Mouse (Mus musculus) spleen, postnatal 36 days (tissue): Measurements from ENCODE around the gene Enox1.

Experiments used
- DNase-seq, 2 experiments: peaks; one replicate each; pipeline ENCODE4 v3.0.0; 2022; ENCODE audit warnings: low spot score in 2 of 2, mixed read lengths in 1 of 2

The Enox1 gene

DNA sequence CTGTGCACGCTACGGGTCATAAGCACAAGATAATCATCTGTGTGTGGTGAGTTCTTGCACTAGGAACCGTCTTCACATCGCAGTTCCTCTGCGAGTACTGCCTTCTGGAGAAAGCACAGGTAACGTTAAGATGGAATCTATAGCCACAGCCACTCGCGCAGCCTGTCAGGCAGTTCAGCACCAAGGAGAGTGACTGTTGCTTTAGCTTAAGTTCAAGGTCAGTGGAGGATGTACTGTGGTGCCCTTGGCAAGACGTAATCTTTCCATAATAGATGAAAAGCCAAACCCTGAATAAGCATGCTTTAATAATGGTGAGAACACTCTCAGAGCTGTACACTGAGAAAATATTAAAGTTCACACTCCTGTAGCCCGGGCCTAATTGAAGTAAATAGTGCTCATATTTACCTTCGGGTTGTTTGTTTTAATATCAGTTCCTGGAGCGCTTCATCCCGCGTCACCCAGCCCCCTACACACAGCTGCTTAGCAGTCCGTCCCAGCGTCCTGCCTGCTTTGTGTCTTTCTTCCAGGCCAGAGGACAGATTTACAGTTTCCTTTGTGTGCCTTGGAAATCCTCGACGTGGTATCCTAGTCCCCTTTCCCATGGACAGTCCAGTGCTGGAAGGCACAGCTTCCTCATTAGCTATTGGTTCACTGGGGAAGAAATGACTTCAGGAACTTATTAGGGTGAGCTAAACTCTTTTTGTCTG is 38.9 kb downstream of the Enox1 start:
- DNase-seq: no peak

DNA sequence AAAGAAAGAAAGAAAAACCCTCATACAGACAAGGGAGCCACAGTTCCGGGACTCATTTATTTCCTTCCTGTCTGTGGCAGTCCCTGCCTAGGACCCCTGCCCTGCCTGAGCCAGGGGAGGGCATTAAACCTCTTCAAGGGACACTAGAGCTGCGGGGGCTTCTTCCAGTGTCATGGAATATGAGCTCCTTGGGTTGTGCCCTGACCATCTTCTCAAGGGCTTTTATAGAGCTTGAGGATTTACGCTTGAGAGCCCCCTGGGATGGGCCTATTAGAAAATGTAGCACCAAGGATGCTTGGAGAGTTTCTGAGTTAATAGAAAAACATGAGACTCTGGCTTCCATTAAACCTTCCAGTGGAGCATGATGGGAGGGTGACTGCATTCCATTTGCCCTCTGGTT is 39.7 kb downstream of the Enox1 start:
- no peak for DNase-seq

DNA sequence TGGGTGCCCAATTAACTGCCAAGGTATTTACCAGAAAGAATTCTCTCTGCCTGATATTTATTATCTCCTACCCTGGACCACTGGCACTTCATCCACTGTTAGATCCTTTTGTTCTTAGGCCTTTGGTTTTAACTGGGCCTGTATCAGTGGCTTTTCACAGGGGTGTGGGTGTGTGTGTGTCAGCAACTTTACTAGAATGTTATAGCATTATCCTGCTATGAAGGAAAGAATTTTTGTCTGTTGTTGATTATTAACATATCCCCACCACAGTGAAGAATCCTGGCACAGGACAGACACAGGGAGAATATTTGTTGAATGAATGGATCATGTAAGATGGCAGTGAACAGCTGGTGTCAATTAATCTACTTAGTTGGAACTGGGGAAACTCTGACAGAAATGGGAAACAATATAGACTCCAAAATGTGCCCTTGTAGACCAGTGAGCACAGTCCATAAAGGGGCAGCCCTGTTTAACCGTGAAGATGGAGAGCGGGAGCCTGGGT is 40.9 kb downstream of the Enox1 start:
- DNase-seq: no peak

DNA sequence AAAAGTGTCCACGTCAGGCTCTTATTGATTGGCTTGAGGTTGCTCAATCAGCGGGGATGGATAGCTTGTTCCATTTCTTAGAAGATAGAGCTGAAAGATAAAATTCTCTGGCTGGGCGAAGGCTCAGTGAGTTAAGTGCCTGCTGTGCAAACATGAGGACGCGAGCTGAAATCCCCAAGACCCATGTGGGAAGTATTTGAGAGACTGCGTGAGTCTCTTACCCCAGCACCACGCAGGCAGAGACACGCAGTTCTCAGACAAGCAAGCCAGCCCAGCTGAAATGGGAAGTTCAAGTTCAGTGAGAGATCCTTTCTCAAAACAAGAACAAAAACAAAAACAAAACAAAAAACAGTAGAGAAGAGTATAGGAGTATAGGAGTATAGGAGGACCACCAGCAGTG is 54.3 kb downstream of the Enox1 start:
- DNase-seq: no peak

DNA sequence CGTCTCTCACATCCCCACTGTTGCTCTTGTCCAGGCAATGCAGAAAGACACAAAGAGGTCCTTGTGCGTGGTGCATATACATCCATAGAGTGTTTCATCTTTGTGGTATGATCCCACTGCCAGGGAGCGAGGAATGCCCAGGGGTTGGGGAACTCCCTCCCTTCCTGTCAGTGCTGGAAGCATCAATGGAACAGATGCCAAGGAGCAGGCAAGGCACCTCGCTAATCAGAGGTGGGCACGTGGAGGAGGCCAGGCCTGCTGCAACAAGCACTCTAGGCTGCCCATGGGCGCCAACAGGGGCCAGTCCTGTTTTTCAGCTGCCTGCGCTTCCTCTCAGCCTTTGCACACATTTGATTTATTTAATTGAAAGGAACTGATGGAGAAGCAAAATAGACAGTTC is 56.6 kb downstream of the Enox1 start:
- DNase-seq: no peak

DNA sequence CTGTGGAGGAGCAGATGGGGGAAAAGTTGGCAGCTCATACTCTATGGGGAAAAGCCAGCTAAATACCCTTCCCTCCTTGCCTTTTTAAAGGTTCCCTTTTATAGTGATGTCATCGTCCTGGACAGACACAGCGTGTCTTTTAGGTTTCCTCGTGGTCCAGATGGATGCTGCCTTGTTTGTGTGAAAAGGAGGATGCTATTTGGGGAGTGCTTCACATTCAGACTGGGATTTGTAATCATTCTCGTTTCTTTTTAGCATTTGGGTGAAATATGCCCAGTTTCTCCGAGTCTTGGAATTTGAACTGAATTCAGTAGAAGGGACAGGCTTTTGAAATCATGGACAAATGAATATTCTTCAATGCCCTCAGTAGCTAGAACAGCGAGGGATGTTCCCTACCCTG is 58.3 kb downstream of the Enox1 start:
- DNase-seq: no peak

DNA sequence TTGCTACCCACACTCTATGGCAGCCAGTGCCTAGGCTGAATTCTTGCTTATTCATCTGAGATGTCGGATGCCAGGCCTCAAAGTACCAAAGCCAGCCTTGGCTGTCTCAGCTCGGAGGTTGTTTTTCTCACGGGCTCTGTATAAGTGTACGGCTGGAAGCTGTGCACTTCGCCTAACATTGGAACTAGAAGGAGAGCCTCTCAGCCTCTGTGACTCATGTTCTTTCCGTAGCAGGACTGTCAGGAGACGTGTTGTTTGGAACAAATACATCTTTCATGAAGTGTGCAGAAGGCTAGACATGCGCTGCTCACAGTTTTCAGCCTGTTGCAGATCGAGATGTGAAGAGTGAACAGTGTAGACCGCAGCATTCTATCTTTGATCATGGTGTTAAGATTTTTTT is 68.8 kb downstream of the Enox1 start:
- no peak for DNase-seq

DNA sequence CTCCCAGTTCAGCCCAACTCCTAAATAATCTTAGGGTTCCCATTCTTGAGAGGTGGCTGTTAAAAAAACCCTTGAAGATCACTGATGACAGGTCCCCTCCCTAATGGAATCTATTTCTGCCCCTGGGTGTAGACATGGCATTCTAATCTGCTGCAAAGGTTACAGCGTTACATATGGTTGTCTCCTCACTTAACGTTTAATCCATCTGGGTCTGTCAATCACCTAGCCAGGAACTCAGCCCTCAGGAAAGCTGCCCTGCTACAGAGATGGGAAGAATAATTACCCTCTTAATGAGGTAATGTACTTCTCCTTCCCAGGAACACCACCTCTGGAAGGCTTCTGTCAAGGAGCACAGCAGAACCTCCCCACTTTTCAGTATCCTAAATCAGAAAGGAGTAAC is 82.2 kb downstream of the Enox1 start:
- DNase-seq: no peak

DNA sequence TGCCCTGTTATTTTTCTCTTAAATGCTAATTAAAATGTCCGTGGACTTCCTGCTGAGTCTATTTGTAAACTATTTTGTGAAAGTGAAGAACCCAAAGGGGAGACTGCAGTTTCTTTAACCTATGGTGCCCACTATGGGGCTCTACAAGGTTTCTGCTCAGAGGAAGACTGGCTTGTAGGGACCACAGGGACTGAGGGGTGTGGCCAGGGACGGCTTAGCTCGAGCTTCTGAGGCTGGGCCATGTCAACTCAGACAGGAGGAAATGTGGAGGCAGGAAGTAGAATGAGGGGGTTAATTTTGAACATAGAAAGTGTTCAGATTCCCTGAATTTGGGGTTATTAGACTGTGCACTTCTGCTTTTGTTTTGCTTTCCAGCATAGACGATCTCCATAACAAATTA is 82.8 kb downstream of the Enox1 start:
- DNase-seq: no peak

DNA sequence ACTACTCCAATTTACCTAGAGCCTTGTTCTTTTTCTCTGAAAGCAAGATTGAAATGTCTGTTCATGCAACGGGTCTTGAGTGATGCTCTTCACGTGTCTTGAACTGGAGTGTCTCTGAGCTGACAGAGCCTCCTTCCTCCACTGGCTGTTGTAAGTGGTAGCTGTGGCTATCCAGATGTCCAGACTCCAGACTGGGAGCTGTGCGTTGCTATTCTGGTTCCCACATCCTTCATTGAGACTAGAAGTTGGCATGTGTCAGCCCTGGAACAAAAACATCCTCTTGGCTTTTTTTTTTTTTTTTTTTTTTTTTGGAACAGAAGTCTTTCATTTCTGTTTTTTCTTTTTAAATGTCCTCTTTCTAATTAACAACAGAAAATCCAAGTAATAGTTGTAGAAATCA is 90.4 kb downstream of the Enox1 start:
- DNase-seq: no peak

DNA sequence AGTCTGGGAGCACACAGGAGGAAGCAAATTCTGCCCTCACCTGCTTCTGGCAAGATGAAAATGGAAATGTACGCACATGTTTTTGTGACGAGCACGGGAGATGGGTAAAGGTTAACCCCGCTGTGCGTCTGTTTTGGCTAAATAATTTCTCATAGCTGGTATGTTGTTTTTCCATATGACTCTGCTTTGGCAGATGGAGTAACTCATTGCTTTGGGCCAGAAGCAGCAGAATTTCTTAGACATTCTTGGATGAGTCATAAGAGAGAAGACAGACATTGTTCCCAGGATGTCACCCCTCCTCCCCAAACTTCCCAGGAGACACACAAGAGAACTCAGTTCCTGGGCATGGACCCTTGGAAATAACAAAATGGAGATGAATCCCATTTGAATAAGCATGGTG is 91.9 kb downstream of the Enox1 start:
- DNase-seq: no peak

DNA sequence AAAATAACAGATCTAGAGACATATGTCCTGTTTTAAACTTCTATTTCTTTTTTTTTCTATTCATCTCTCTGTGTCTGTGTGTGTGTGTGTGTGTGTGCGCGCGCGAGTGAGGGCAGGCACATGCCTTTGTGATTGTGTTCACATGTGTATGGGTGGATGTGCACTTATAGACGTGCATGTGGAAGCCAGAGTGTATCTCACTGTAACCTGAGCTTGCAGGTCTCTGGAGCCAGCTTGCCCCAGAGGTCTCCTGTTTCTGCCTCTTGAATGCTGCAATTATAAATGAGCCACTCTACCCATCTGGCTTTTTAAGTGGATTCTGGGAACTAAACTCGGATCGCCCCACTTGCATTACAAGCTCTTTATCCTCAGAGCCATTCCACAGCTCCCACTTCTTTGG is 92.4 kb downstream of the Enox1 start:
- DNase-seq: no peak

DNA sequence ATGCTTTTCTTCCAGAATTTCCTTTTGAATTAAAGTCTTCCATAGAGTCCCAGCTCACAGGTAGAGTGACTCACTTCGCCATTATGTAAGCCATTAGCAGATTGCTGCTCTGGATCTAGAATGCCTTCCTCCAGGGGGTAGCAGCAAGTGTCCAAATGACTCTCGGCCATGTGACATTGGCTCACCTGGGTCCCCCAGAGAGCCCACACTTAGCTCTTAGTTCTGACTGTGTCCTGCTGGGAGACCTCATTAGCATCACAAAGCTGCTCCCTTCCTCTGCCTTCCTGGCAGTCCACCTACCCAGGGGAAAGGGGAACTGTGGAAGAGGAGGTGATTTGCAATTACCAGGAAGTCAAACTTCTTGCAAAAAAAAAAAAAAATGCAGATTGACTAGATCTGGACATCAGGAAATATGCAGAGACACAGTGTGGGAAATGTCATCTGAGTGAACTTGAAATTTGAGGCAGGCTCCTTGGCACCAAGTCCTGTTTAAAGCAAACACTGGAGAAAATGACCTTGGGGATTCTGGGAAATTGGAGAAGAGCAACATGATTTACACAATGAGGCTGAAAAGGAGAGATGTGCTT is 94.2 kb downstream of the Enox1 start:
- no peak for DNase-seq

DNA sequence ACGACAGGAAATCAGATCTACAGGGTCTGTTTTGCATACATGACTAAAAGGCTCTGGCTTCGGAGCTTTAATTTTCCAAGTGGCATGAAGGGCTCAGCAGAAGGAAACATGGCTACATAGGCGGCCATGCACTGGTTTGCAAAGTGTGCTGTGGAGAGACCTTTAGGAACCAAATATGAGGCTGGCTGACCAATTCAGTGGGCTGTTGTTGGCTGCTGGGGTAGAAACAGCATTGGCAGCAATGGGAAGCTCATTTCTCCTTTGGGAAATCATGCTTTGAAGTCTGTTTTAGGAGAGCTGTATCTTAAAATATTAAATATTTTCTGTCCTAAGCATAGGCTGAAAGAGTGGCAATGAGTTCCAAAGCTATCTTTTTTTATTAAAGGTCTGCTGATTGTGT is 98.6 kb downstream of the Enox1 start:
- no peak for DNase-seq

DNA sequence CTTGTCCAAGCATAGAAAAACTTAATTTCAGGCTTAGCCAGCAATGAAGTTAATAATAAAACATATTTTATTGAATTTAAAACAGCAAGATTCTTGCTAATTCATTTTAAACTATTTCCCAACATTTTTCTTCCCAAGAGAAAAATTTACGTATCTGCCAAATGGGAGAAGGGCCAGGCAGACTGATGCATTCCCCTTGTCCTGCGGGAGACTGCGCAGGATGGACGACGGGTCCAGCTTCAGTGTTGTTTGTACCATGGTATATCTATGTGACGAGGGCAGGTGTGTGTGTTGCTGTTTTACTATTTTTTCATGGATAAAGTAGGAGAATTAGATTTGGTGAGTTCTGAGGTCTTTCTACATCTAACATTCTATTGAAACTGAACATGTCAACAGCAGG is 99.1 kb downstream of the Enox1 start:
- DNase-seq: no peak

DNA sequence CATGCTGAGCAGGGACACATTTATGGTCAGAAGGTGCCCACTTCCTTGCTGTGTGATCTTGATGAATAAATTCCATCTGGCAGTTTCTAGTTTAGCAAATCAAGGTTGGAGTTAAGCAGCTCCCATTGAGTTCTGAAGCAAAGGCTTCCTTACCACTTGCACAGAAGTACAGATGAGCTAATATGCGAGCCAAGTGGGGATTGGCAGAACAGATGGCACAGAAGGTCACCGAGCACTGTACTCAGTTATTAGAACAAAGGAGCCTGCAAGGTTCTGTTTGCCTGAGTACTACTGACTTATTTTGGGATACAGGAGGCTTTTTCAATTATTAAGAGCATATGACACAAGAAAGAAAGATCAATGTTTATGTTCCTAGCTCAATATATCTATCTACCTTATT is 100.4 kb downstream of the Enox1 start:
- DNase-seq: no peak

DNA sequence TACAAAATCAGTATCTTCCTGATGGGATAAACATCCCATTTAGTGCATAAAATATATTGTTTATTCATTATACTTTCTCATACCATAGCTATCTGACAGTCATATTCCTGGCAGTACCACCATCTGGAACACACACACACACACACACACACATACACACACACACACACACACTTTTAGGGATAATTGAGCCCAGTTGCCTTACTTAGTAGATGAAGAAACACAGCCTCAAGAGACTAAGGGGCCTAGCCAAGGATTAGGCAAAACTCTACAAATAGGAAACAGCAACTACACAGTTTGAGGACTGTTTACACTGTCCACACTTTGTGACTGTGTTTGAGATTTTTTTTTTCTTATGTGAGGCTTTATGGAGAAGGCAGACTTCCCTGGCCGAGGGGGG is 100.9 kb downstream of the Enox1 start:
- DNase-seq: no peak

DNA sequence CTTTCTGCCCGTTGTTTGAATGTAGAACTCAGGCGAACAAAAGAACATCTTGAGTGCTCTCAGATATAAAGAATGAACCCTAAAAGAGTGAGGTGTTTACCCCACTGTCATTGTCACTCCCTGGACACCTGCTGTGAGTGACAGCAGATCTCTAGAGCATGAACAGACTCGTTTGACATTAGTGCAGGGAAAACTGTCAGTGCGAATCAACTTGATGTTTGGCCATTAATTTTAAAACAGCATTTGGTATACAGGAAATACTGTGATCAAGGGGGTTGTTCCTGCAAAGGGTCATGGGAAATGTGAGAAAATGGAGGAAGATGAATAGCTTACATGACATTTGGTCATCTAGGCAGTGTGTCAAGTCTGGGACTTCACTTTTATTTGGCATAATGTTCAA is 101.6 kb downstream of the Enox1 start:
- DNase-seq: no peak

DNA sequence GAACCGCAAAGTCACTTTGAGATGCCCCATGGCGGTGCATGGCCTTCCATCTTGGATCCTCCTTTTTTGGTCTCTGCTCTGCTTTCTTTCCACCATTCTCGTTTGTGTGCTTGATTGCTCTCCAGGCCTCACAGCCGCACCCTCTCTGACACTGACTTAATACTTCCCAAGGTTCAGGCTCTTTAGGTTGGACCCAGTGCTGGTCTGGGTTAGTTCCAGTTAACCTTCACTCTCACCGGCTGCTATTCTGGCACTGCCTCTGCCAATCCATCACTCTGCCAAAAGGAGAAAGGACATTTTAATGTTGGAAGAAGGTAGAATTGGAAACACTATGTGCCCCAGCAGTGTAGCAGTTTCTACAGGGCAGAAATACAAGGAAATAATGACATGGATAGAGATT is 103.1 kb downstream of the Enox1 start:
- no peak for DNase-seq

DNA sequence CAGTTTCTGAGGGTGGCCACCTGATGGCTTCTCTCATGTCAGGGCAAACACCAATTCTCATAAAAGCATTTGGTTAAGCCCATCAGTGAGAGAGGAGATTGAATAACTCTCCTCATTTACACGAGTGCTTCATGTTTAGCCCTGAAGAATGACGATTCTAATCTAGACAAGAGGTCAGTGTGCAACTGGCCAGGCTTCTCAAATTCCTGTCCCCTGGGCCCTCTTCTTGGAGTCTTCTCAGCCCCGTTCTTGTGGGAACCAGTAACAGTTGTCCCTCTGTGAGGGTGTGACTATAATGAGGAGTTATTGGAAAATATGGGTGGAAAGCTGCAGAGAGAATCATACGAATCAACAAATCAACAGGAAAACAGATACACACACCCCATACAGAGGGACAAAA is 103.5 kb downstream of the Enox1 start:
- DNase-seq: no peak

DNA sequence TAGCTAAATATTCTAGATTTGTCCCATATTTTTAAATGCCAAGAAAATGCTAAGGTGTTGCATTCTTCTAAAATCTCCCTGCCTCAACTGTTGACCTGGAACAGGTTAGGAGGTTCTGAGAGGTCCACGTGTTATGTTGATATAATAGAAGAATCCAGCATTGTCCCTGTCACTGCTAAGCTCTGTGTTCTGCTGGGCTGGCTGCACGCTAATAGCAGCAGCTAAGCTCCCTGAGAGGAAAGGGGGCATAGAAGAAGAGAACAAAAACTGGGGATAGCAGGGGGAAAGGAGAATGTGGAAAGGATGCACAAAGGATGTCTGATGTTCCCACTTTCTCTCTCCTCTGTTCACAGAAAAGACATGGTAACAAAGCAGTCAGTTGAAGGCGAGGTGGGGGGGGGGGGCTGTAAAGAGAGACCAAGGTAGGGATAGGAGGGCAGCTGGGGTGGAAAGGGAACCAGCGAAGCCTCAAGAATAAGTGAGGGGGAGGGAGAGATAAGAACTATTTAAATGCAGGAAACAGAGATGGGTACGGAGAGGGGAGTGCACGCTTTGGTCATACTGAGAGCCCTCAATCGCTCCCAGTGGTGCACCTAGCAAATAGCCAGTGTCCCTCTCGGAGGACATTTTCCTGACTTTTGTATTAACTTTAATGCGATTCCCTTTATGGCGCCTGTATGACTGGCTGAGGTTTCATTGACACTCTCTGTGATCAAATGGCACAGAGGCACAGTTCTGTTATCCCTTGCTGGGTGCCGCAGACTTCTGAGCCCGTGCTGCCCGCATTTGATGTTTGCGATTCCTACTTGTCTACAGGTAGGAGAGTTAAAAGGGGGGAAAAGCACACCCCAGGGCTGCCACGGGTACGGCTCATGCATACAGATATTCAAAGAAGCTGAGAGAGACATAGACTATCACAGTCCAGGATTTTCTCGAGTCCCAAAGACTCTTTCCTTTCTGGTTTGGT is 110.5 kb downstream of the Enox1 start:
- DNase-seq: no peak

DNA sequence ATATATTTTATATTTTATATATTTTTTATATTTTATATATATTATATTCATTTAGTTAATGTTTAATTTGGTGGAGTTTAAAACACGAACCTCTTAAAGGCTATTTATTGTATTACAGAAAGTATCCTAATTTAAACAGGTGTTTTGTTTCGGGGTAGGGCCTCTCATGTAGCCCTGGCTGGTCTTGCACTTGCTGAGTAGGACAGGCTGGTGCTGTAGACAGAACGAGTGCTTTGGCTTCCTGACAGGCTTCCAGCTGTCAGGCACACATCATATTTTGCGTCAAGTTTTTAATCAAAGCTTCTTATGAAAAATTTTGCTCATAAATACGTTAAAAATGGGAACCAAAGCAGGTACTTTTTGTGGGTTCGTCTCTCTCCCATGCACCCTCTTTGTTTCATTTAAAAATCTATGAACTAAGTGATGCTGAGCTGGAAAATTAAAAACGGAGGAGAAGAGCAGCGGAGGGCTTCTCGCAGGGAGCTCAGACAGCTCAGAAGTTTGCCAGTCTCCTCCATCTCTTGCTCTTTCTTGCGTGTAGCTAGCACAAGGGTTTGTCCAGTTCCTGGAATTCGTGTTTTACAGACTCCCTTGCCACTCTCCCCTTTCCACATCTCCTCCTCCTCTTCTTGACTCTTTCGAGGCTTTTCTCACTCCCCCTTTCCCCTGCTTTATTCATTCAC is 115.8 kb downstream of the Enox1 start:
- DNase-seq: no peak
